Mouse (Mus musculus): ENCODE measurements around the gene Gm17581.
"Not testable (repeated sequence)": the region's sequence is repeated elsewhere in the genome, so short reads cannot be mapped to it uniquely, and the experiment has no call there.

Gm17581 gene

DNA sequence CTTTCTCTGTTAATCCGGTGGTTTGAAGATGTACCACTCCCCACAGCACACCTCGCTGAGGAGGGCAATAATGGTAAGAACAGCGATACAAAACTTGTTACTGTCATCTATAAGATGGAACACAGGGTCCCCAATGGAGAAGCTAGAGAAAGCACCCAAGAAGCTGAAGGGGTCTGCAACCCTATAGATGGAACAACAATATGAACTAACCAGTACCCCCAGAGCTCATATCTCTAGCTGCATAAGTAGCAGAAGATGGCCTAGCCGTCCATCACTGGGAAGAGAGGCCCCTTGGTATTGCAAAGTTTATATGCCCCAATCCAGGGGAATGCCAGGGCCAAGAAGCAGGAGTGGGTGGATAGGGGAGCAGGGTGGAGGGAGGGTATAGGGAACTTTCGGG is at the start of gene Gm17581:
Gene Gm17581 (minus strand): TSS at position 101 of the 400 bp plus-strand sequence.
- DNase-seq (ENCODE audit: low read depth, low spot score) = not testable (repeated sequence)

GRCm38 (mm10) chr2:155784534-155784933 is 48.9 kb upstream of the Gm17581 start:
- DNase-seq (ENCODE audit: low read depth, low spot score) = no peak

DNA sequence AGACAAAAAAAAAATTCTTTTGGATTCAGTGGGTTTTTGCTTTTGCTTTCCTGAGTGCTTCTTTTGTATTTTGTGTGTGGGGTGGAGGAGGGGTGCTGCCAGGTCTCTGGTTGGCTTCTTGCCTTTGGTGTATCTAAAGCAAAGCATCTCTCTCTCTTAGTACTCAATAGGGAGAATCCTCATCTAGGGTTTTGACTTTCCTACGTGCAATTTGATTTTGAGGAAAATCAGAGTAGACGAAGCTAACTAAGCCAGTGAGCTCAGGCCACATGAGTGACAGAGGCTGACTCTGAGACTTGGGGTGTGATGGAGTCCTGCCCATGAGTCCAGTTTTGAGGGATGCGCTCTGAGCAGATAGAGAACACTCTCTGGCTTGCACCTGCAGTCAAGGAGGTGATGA is 43.8 kb upstream of the Gm17581 start:
- DNase-seq (ENCODE audit: low read depth, low spot score) = no peak

GRCm38 (mm10) chr2:155779066-155779465 is 43.4 kb upstream of the Gm17581 start:
- no peak for DNase-seq (ENCODE audit: low read depth, low spot score)

GRCm38 (mm10) chr2:155778004-155778403 is 42.3 kb upstream of the Gm17581 start:
- DNase-seq (ENCODE audit: low read depth, low spot score) = no peak

DNA sequence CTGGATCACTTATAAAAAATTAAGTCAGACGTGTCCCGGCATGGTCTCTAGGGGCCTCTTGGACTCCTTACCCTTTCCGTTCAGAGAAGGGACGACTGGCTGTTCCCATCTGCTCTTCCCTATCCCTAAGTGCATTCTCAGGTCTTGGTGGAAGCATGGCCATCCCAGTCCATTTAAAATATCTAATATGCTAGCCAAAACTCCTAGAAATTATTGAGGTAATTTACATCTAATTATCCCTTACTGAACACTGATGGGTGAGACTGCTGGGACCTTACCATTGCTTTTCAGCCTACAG is 42.0 kb upstream of the Gm17581 start:
- no peak for DNase-seq (ENCODE audit: low read depth, low spot score)

GRCm38 (mm10) chr2:155776824-155777687 is 41.4 kb upstream of the Gm17581 start:
- no peak for DNase-seq (ENCODE audit: low read depth, low spot score)

- DNase-seq (ENCODE audit: low read depth, low spot score) = peak; percentile 46
Observed at GRCm38 (mm10) chr2:155775685-155776263, 40.1 kb upstream of the Gm17581 start.

GRCm38 (mm10) chr2:155774927-155775684 is 39.4 kb upstream of the Gm17581 start, which contains the start of gene Mmp24:
TSS of gene Mmp24 (plus strand) at chr2:155775342.
- DNase-seq (ENCODE audit: low read depth, low spot score) = no peak

DNA sequence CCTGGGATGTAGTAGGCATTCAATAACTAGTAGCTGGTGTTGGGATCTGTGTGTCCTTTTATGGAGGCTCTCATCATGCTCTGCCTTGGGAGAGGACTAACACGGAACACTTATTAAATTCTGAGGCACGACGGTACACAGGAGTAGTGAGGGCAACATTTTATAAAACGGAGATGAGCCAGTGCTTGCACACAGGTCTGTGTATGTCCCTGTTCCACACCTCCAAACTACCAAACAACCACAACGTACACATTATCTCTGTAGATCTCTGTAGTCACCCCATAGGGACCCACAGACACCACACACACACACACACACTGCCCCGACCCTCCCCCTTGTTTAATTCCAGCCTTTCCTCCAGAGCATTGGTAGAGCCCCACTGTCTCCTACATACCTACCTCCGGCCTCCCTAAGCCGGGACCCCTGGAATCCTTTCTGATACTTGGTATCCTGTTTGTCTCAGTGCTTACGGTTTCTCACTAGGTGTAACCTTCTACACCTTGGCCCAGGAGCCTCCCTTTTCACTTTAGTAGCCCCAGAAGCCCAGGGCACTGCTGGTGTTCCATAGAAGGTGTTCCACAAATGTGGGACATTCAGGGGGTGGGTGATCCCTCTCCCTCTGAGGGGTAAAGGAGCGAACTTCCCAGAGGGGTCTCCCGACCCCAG is 38.7 kb upstream of the Gm17581 start:
- no peak for DNase-seq (ENCODE audit: low read depth, low spot score)

DNA sequence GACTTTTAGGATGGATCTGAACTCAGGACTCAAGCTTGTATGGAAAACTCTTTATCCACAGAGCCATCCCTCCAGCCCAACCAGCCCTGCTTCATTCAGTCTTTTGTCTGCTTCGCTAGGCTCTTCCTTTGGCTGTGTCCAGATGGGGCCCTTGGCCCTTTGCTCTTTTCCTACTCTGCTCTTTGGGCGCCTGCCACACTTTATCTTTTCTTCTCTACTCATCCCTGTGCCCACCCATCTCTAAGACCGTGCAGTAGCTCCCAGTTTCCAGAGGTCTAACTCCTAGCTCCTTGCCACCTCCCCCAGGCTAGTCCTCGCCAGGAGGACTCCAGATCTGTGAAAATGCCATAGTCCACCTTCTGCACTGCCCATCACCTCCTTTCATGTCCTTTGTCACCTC is 38.0 kb upstream of the Gm17581 start:
- DNase-seq (ENCODE audit: low read depth, low spot score) = no peak

GRCm38 (mm10) chr2:155764679-155765418 is 29.2 kb upstream of the Gm17581 start:
- DNase-seq (ENCODE audit: low read depth, low spot score) = peak; percentile 66

DNA sequence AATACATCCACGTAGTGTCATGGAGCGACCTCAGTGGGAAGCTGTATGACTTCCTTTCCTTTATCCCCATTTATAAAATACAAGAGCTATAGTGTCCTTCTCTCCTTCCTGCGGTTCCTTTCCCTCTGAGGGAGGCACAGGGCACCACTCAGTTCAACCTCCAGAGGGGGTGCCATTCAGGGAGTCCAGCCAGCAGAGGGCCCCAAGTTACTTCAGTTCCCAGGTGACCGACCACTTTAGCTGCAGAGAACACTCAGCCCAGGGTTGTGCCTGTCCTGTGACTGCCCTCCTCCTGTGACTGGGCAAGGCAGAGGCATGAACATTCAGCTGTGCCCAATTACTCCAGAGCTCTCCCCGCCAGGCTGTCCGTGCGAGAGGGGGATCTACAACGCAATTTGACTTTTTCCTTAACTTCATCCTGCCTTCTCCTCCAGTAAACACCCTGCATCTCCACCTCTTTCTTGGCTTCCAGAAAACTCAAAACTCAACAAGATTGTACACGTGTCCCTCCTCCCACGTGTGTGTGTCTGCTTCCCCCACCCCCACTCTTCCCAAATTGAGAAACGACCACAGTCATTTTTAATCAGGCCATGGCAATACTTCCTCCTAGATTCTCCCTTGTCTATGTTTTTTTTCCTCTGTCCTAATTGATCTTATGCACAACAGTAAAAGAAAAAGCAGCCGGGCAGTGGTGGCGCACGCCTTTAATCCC is 21.3 kb upstream of the Gm17581 start:
- no peak for DNase-seq (ENCODE audit: low read depth, low spot score)

DNA sequence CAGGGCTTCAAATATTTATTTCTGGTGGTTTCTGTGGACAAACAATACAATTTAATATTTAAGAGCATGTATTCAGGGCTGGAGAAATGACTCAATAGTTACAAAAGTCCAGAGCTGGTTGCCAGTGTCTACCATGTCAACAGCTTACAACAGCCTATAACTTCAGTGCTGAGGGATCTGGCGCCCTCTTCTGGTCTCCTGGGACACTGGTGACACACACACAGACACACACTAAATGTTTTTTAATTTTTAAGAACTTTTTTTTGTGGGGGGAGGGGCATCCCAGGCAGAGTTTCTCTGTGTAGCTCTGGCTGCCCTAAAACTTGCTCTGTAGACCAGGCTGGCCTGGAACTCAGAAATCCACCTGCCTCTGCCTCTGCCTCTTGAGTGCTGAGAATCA is 20.1 kb upstream of the Gm17581 start:
- DNase-seq (ENCODE audit: low read depth, low spot score) = no peak

DNA sequence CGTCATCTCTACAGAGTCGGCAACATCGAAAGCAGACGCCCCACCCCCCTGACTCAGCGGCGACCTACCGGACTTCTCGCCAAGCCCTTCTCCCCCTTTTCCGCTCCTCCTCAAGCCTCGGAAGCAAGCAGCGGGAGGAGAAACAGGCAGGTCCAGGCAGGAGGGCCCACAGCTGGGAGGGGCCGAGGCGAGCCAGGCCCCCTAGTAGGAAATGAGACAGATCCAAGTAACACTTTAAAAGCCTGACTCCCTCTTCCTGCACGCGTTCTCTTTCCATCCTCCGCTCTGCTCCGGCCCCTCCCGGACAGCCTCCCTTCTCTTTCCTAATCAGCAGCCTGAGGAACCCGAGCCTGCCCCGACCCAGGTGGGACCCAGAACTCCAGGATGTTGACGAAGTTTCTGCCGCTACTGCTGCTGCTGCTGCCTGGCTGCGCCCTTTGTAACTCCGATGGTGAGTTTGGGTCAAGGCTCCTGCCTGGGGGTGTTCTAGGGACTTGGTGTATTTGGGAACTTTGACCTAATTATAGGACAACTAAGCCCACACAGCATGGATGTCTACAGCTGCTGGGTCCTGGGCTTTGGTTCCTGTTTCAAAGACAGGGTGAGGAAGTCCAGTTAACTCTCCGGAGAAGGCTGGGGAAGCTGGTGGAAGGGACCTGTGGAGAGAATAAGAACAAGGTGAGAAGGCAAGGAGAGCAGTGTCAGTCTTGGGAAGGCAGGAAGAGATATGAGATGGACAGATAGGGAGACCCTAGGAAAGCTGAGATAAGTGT is 15.5 kb upstream of the Gm17581 start, which contains the start of gene Procr:
Gene Procr (plus strand): TSS at position 104 of the 773 bp plus-strand sequence.
- no peak for DNase-seq (ENCODE audit: low read depth, low spot score)

DNA sequence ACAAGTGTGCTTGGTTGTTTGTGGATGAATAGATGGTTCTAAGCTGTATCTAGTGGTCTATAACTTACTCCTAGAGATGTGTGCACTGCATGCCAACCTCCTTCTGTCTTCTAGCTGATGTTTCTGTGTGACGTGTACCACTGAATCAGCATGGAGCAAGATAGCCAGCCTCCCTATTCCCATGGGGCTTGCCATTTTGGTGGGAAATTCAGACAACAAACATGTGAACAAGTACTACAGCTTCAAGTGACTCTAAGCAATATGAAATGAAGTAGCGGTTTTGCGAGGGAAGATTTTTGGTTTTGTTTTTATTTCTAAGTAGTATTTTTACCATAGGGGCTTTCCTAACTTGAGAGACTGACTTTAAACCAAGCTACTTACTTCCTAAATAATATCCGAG is 13.7 kb upstream of the Gm17581 start:
- no peak for DNase-seq (ENCODE audit: low read depth, low spot score)

DNA sequence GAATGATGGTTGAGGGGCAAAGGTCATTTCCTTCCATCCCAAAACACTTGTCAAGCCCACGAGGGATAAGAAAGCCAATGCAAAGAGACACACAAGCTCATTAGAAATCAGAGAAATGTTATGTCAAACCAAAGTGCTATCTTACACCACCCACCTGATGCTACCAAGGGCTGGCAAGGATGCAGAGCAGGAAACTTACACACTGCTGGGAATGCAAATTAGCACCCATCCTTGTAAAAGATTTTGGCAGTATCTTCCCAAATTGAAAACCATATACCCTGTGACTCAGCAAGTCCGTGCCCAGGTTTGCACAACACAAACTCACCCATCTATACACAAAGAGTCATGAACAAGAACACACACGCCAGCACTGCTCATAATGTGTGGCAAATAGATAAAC is 9.8 kb upstream of the Gm17581 start:
- DNase-seq (ENCODE audit: low read depth, low spot score) = no peak

DNA sequence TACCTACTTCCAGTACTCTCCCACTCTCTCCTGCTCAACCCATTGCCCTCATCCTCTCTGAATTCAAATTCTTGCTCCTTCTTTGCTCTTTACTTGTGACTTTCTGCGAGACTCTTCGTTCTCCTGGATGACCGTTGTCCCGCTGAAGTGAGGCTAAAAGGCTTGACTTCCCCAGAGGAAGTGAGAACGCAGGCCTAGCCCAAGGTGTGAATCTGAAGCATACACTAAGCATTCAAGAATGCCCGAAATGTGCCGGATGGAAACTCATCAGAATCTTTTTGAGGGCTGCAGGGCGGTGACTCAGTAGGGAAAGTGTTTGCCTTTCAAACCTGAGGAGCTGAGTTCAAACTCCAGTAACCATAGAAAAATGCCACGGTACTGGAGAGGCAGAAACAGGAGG is 7.7 kb upstream of the Gm17581 start:
- DNase-seq (ENCODE audit: low read depth, low spot score) = no peak

DNA sequence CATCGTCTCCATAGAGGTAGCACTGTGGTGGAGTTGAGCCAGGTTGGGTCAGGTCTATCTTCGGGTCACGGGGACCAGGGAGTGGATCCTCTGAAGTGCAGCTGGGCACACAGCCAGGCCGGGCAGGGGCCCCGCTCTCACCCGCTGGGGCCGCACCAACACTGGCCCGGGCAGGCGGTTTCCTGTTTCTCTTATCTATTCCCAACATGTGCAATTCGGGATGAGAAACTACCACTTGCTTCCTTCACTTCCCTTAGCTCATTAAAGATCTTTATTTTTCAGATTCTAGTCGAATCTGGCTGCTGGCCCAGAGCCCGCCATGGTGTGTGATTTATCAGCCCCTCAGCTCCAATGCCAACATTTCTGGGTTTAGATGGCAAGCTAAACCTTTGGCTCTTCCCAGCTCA is 7.3 kb upstream of the Gm17581 start:
- DNase-seq (ENCODE audit: low read depth, low spot score) = no peak

GRCm38 (mm10) chr2:155742211-155742610 is 6.5 kb upstream of the Gm17581 start:
- no peak for DNase-seq (ENCODE audit: low read depth, low spot score)

All from embryo, embryonic 11.5 days (tissue).